Mouse (Mus musculus) erythroblast, embryonic 14.5 days (primary cell): ENCODE measurements around the gene Gm6525.

Experiments
- GATA1 ChIP-seq: IDR thresholded peaks from 2 replicates; pipeline ENCODE4 v1.6.1; 2012; ENCODE audit warnings: low read length, inconsistent platforms, mixed read lengths
- TAL1 ChIP-seq: IDR thresholded peaks from 3 replicates; pipeline ENCODE4 v1.6.1; 2012; ENCODE audit warnings: low read length, inconsistent platforms, mixed read lengths

DNA sequence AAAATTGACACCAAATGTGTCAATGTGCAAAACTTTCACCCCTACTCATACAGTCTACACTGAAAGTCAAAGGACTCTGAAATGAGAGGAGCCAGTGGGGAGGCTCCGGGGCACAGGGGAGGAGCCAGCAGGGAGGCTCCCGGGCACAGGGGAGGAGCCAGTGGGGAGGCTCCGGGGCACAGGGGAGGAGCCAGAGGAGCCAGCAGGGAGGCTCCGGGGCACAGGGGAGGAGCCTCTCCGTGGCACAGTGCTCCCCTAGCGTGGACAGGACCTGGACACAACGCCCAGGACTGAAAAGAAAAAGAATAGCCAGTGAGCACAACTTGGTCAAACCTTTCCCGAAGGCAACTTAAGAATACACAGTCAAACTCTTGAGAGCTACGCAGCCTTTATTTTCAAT, 38.5 kb upstream of the Gm6525 start:
- TF ChIP-seq TAL1 (no peak), GATA1 (no peak)
